Mouse (Mus musculus): Measurements from ENCODE around the gene St6galnac6. TPM values are rescaled to one million over a fixed set of nuclear protein-coding genes. Genes with fewer than 3 reads are reported as not detected.

St6galnac6 gene
- polyA plus RNA-seq, 1 experiment: 0.89 TPM

GRCm38 (mm10) chr2:32596725-32597124 is 2.8 kb upstream of the St6galnac6 start:
- Histone ChIP-seq H3K4me3 (replicated peaks) (no peak overlapping the region), H3K4me1 (ENCODE audit: control insufficient read depth) (peaks cover 12% of the 10 kb centered on the region), H3K27me3 (ENCODE audit: control insufficient read depth) (no peaks in the 10 kb centered on the region), H3K9me3 (ENCODE audit: control insufficient read depth, low read length) (no peaks in the 10 kb centered on the region), H3K36me3 (ENCODE audit: control insufficient read depth) (peaks cover 17% of the 10 kb centered on the region)
- no peak for TF ChIP-seq GATA1 (IDR thresholded peaks at IDR 0.05; ENCODE audit: low read length)
- TF ChIP-seq TAL1 (IDR thresholded peaks at IDR 0.05; ENCODE audit: low read length): no peak

GRCm38 (mm10) chr2:32597248-32597647 is 2.3 kb upstream of the St6galnac6 start:
- TF ChIP-seq TAL1 (IDR thresholded peaks at IDR 0.05; ENCODE audit: low read length) (no peak), GATA1 (IDR thresholded peaks at IDR 0.05; ENCODE audit: low read length) (no peak)
- Histone ChIP-seq H3K4me3 (replicated peaks) (no peak overlapping the region), H3K27me3 (ENCODE audit: control insufficient read depth) (no peaks in the 10 kb centered on the region), H3K36me3 (ENCODE audit: control insufficient read depth) (peaks cover 17% of the 10 kb centered on the region), H3K9me3 (ENCODE audit: control insufficient read depth, low read length) (no peaks in the 10 kb centered on the region), H3K4me1 (ENCODE audit: control insufficient read depth) (peaks cover 17% of the 10 kb centered on the region)

- Histone ChIP-seq H3K4me3 (replicated peaks) (no peak overlapping the region), H3K27me3 (ENCODE audit: control insufficient read depth) (no peaks in the 10 kb centered on the region), H3K4me1 (ENCODE audit: control insufficient read depth) (peaks cover 21% of the 10 kb centered on the region), H3K36me3 (ENCODE audit: control insufficient read depth) (peaks cover 17% of the 10 kb centered on the region), H3K9me3 (ENCODE audit: control insufficient read depth, low read length) (no peaks in the 10 kb centered on the region)
- TF ChIP-seq TAL1 (IDR thresholded peaks at IDR 0.05; ENCODE audit: low read length): no peak
- TF ChIP-seq GATA1 (IDR thresholded peaks at IDR 0.05; ENCODE audit: low read length): no peak
These were observed 1.8 kb upstream of the St6galnac6 start for GRCm38 (mm10) chr2:32597699-32598098.

GRCm38 (mm10) chr2:32598506-32598905 is 1.0 kb upstream of the St6galnac6 start:
- H3K4me1 ChIP-seq (ENCODE audit: control insufficient read depth): peaks cover 23% of the 10 kb centered on the region
- H3K4me3 ChIP-seq (replicated peaks): no peak overlapping the region
- TF ChIP-seq TAL1 (IDR thresholded peaks at IDR 0.05; ENCODE audit: low read length) (no peak), GATA1 (IDR thresholded peaks at IDR 0.05; ENCODE audit: low read length) (no peak)
- H3K36me3 ChIP-seq (ENCODE audit: control insufficient read depth): peaks cover 17% of the 10 kb centered on the region
- H3K9me3 ChIP-seq (ENCODE audit: control insufficient read depth, low read length): no peaks in the 10 kb centered on the region
- no peaks in the 10 kb centered on the region for H3K27me3 ChIP-seq (ENCODE audit: control insufficient read depth)

GRCm38 (mm10) chr2:32601417-32602065 is 2.0 kb downstream of the St6galnac6 start:
- no peaks in the 10 kb centered on the region for H3K27me3 ChIP-seq (ENCODE audit: control insufficient read depth)
- no peaks in the 10 kb centered on the region for H3K9me3 ChIP-seq (ENCODE audit: control insufficient read depth, low read length)
- peaks cover 11% of the 10 kb centered on the region for H3K36me3 ChIP-seq (ENCODE audit: control insufficient read depth)
- TF ChIP-seq TAL1 (IDR thresholded peaks at IDR 0.05; ENCODE audit: low read length) (no peak), GATA1 (IDR thresholded peaks at IDR 0.05; ENCODE audit: low read length) (no peak)
- H3K4me1 ChIP-seq (ENCODE audit: control insufficient read depth): peaks cover 30% of the 10 kb centered on the region
- H3K4me3 ChIP-seq (replicated peaks): no peak overlapping the region

GRCm38 (mm10) chr2:32602600-32603054 is 3.1 kb downstream of the St6galnac6 start:
- no peaks in the 10 kb centered on the region for H3K27me3 ChIP-seq (ENCODE audit: control insufficient read depth)
- H3K4me1 ChIP-seq (ENCODE audit: control insufficient read depth): peaks cover 41% of the 10 kb centered on the region
- no peaks in the 10 kb centered on the region for H3K9me3 ChIP-seq (ENCODE audit: control insufficient read depth, low read length)
- H3K4me3 ChIP-seq (replicated peaks): peak overlapping the region; percentile 51
- no peak for TF ChIP-seq TAL1 (IDR thresholded peaks at IDR 0.05; ENCODE audit: low read length)
- no peak for TF ChIP-seq GATA1 (IDR thresholded peaks at IDR 0.05; ENCODE audit: low read length)
- peaks cover 2% of the 10 kb centered on the region for H3K36me3 ChIP-seq (ENCODE audit: control insufficient read depth)

- Histone ChIP-seq H3K4me1 (ENCODE audit: control insufficient read depth) (peaks cover 60% of the 10 kb centered on the region), H3K4me3 (replicated peaks) (no peak overlapping the region), H3K27me3 (ENCODE audit: control insufficient read depth) (no peaks in the 10 kb centered on the region), H3K36me3 (ENCODE audit: control insufficient read depth) (no peaks in the 10 kb centered on the region), H3K9me3 (ENCODE audit: control insufficient read depth, low read length) (no peaks in the 10 kb centered on the region)
- TF ChIP-seq GATA1 (IDR thresholded peaks at IDR 0.05; ENCODE audit: low read length): no peak
- TF ChIP-seq TAL1 (IDR thresholded peaks at IDR 0.05; ENCODE audit: low read length): no peak
These were observed 5.1 kb downstream of the St6galnac6 start for GRCm38 (mm10) chr2:32604631-32605030.

GRCm38 (mm10) chr2:32606161-32607142 is 6.9 kb downstream of the St6galnac6 start:
- no peaks in the 10 kb centered on the region for H3K36me3 ChIP-seq (ENCODE audit: control insufficient read depth)
- no peaks in the 10 kb centered on the region for H3K9me3 ChIP-seq (ENCODE audit: control insufficient read depth, low read length)
- TF ChIP-seq GATA1 (IDR thresholded peaks at IDR 0.05; ENCODE audit: low read length) (no peak), TAL1 (IDR thresholded peaks at IDR 0.05; ENCODE audit: low read length) (no peak)
- peak overlapping the region; percentile 70 for H3K4me3 ChIP-seq (replicated peaks)
- H3K4me1 ChIP-seq (ENCODE audit: control insufficient read depth): peaks cover 69% of the 10 kb centered on the region
- H3K27me3 ChIP-seq (ENCODE audit: control insufficient read depth): no peaks in the 10 kb centered on the region

Measured in erythroblast, embryonic 14.5 days (primary cell).